Mouse (Mus musculus) hindbrain, postnatal 0 days (tissue): ENCODE results near the gene Rab26. TPM values are rescaled to one million over a fixed set of nuclear protein-coding genes. Genes with fewer than 3 reads are reported as not detected.

Experiments used
- ATAC-seq: fragments of 200-750 bp; cut with Nextera tagmentation; 2 replicates; pipeline ENCODE4 v1.8.0; 2017; ENCODE audit warnings: mild to moderate bottlenecking, moderate TSS enrichment, moderate library complexity
- DNase-seq: peaks from one replicate; pipeline ENCODE4 v3.0.0-alpha.2; 2015; ENCODE audit warnings: low spot score
- H3K27ac ChIP-seq: fragments of 300-500 bp; sonication (generic); 2 replicates; pipeline ENCODE4 v1.5.1; 2014; ENCODE audit warnings: mild to moderate bottlenecking
- H3K27me3 ChIP-seq: fragments of 300-500 bp; sonication (generic); 2 replicates; pipeline ENCODE4 v1.6.1; 2014; ENCODE audit warnings: low read length, mixed read lengths; ENCODE audit not compliant: insufficient read depth
- H3K36me3 ChIP-seq: fragments of 300-500 bp; sonication (generic); 2 replicates; pipeline ENCODE4 v1.6.1; 2014; ENCODE audit warnings: low read length, mixed read lengths; ENCODE audit not compliant: insufficient read depth
- H3K4me1 ChIP-seq: fragments of 300-500 bp; sonication (generic); 2 replicates; pipeline ENCODE4 v1.6.1; 2014; ENCODE audit warnings: antibody characterized with exemption, low read length, mixed read lengths; ENCODE audit not compliant: insufficient read depth
- H3K4me2 ChIP-seq: fragments of 300-500 bp; sonication (generic); 2 replicates; pipeline ENCODE4 v1.6.1; 2014; ENCODE audit warnings: low read depth, mild to moderate bottlenecking, low read length, moderate library complexity, mixed read lengths
- H3K4me3 ChIP-seq: fragments of 300-500 bp; sonication (generic); 2 replicates; pipeline ENCODE4 v1.5.1; 2014; ENCODE audit warnings: low read length
- H3K9ac ChIP-seq: fragments of 300-500 bp; sonication (generic); replicated peaks from 2 replicates; pipeline ENCODE4 v1.6.1; 2014; ENCODE audit warnings: mild to moderate bottlenecking, low read length, moderate library complexity, mixed read lengths
- H3K9me3 ChIP-seq: fragments of 300-500 bp; sonication (generic); 2 replicates; pipeline ENCODE4 v1.6.1; 2016; ENCODE audit warnings: low read length, mixed read lengths
- CTCF ChIP-seq: IDR thresholded peaks from 2 replicates; pipeline ENCODE4 v1.5.1; 2016; ENCODE audit warnings: antibody characterized with exemption, control low read depth, low read depth
- WGBS: fragments of 180-500 bp; shearing (Covaris S2); extraction: QIAGEN DNeasy Blood & Tissue Kit; methylation state at CpG from one replicate; pipeline ENCODE4 v1.1.7; 2014; 5-methylcytosine and 5-hydroxymethylcytosine counted together
- polyA plus RNA-seq: library from polyadenylated mRNA; unstranded; fragments of >200 nt; fragmentation: Nextera tagmentation; extraction: Ambion mirVana; gene quantifications from 2 replicates; pipeline ENCODE4 v1.2.1, GENCODE M21; 2015
- total RNA-seq: library from RNA; depleted of rRNA; stranded (reverse); fragments of >200 nt; gene quantifications from 2 replicates; pipeline ENCODE4 v1.2.3, GENCODE M21; 2014

Rab26 gene
- total and polyA plus RNA-seq, 2 experiments from 2014 or later: 4.0 to 10.6 TPM

DNA sequence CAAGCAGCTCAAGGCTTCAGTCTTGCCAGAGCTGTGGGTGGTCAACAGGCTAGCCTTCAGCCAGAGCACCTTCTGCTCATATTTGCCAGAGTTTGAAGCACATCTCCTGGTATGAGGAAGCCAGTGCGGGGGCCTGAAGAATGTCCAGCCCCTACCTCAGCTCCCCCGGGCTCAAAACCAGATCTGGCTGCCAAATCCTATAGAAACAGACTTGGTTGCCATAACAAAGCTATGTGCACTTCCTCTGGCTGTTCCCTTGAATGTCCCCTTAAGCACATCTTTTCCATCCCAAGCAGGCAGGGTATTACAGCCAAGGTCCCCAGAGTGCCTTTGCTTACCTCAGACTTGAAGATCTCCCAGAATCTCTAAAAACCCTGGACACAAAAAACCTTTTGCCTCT lies 9.3 kb downstream of the Rab26 start:
- Histone ChIP-seq H3K4me2 (no peak overlapping the region), H3K9me3 (no peaks in the 10 kb centered on the region), H3K9ac (0 out of 2 replicates have a peak overlapping the region, but pooled peaks have one; percentile 24), H3K36me3 (0 out of 2 replicates have a peak, but pooled peaks cover 4% of the 10 kb centered on the region), H3K27me3 (no peaks in the 10 kb centered on the region), H3K27ac (no peak overlapping the region), H3K4me3 (no peak overlapping the region), H3K4me1 (peaks cover 12% of the 10 kb centered on the region)
- 68% methylated on average over 2 of the region's 2 CpGs for WGBS
- no peak for TF ChIP-seq CTCF
- ATAC-seq: no peak
- DNase-seq: no peak

DNA sequence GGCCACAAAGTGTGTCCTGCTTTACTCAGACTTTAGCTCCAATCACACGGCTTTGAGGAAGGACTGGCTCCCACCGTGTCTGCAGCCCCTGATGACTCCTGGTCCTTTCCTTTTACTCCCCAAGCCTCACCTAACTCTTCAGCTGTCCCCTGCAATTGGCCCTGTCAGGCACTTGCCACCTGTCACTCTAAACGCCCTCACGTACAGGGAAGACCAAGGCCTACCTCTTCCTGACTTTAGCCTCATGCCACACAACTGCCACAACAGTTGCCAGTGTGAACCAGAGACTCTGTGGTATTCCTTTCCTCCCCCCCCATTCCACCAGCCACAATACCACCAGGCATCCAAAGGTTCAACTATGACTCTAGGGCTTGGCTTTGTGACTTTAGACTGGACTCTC lies 13.6 kb downstream of the Rab26 start:
- WGBS: 90% methylated on average over 4 of the region's 4 CpGs
- H3K4me3 ChIP-seq: no peak overlapping the region
- DNase-seq (no peak), ATAC-seq (no peak)
- TF ChIP-seq CTCF: no peak
- H3K27me3 ChIP-seq: no peaks in the 10 kb centered on the region
- H3K27ac ChIP-seq: no peak overlapping the region
- H3K9me3 ChIP-seq: no peaks in the 10 kb centered on the region
- H3K4me2 ChIP-seq: no peak overlapping the region
- no peaks in the 10 kb centered on the region for H3K4me1 ChIP-seq
- peaks cover 36% of the 10 kb centered on the region for H3K36me3 ChIP-seq
- no peak overlapping the region for H3K9ac ChIP-seq

DNA sequence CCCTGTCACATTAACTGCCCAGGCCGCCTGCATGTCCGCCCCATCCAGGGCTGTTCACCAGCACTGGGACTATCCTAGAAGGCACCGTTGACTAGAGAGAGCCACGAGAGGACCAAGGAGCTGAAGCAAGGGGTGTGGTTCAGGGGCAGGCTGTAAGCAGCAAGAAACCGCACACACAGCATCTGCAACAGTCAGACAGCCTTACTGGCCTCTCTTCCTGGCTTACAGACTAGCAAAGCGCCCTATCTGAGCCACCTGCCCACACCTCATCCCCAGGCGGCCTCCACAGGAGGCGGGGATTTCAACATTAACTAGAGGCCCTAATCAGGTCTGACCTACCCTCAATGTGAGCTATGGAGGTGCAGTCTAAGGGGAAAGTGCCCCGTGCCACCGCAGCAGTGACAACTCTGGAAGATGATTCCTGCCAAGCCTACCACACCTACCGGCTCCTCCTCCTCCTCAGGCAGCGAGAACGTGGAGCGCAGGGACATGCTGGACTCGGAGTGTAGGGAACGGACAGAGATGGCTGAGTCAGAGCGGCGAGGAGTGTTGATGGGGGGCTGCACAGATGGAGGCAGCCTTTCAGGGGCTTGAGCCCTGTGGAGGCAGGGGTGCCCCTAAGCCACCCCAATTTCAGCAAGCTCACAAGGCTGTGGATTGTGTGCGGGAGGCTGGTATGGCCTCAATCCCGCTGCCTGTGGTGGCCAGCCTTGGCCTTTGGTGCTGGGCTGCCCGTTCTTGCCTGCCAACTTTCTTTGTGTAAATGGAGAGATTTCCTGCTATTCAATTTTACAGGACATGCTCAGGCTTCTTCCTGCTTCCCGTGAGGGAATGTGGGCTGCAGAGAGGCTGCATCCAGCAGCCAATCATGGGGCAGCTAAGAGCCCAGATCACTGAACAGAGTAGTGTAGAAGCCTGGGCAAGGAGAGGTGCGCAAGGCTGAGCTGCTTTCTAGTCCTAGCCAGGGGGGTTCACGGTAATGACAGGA lies 19.4 kb downstream of the Rab26 start:
- TF ChIP-seq CTCF: no peak
- H3K9ac ChIP-seq: no peak overlapping the region
- H3K4me2 ChIP-seq: no peak overlapping the region
- peaks cover 70% of the 10 kb centered on the region for H3K36me3 ChIP-seq
- H3K27ac ChIP-seq: 0 out of 2 replicates have a peak overlapping the region, but pooled peaks have one; percentile 15
- H3K4me1 ChIP-seq: no peaks in the 10 kb centered on the region
- H3K9me3 ChIP-seq: no peaks in the 10 kb centered on the region
- no peak overlapping the region for H3K4me3 ChIP-seq
- H3K27me3 ChIP-seq: no peaks in the 10 kb centered on the region
- DNase-seq (no peak), ATAC-seq (no peak)
- WGBS: 88% methylated on average over 24 of the region's 24 CpGs

DNA sequence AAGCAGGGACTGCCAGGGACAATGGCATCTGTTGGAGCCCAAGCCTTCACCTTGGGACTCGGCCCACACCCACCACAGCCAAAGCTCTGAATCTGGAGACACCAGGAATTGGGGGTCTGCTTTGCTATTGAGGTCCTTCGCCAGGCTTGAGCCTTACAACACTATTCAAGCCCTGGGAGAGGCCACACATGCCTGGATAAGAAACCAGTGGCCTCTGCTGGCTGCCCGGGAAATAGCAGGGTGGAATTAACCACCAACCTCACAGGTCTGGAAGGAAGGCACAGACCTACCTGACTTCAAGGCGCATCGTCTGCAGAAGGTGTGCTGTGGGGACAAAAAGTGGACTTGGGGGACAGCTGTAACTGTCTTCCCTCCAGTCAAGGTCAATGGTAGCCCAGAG lies 20.4 kb downstream of the Rab26 start:
- Histone ChIP-seq H3K9ac (no peak overlapping the region), H3K4me3 (no peak overlapping the region), H3K36me3 (peaks cover 73% of the 10 kb centered on the region), H3K4me1 (no peaks in the 10 kb centered on the region), H3K4me2 (no peak overlapping the region), H3K27ac (no peak overlapping the region), H3K9me3 (no peaks in the 10 kb centered on the region), H3K27me3 (no peaks in the 10 kb centered on the region)
- 57% methylated on average over 5 of the region's 5 CpGs for WGBS
- DNase-seq (peak; percentile 78), ATAC-seq (peak; percentile 77)
- TF ChIP-seq CTCF: peak; percentile 85

DNA sequence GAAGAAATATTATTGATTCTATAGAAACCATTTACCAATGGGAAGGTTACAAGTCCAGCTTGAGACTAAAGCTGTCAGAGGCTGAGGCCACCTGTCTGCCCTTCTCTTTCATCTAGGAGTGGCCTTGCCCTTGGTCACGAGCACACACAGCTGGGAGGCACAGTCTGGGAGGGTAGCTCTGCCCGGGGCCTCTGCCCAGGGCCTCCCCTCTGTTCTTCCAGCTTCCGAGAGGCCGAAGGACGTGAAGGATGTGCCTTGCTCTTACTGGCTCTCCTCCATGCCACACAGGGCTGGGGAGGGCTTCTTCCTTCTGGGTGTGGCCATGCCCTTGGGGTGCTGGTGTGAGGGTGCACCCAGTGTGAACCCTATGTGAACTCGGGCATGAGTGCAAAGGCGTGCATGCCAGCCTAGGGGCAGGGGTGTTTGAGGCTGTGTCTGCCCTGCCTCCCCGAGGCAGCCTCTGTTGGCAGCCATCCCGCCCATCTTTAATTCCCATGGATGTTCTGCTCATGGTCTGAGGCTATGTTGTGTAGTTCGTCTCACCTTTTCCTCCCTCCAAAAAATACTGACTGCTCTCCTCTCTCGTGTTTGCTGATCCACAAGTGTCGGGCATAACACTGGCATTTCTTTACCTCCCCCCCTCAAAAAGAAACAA lies 26.1 kb downstream of the Rab26 start:
- TF ChIP-seq CTCF: no peak
- 69% methylated on average over 12 of the region's 12 CpGs for WGBS
- Histone ChIP-seq H3K36me3 (peaks cover 54% of the 10 kb centered on the region), H3K4me3 (no peak overlapping the region), H3K27me3 (no peaks in the 10 kb centered on the region), H3K4me2 (no peak overlapping the region), H3K9ac (no peak overlapping the region), H3K4me1 (0 out of 2 replicates have a peak, but pooled peaks cover 2% of the 10 kb centered on the region), H3K27ac (peak overlapping the region; percentile 12; the same call in 1 of the 2 replicates), H3K9me3 (no peaks in the 10 kb centered on the region)
- no peak for ATAC-seq
- DNase-seq: no peak

DNA sequence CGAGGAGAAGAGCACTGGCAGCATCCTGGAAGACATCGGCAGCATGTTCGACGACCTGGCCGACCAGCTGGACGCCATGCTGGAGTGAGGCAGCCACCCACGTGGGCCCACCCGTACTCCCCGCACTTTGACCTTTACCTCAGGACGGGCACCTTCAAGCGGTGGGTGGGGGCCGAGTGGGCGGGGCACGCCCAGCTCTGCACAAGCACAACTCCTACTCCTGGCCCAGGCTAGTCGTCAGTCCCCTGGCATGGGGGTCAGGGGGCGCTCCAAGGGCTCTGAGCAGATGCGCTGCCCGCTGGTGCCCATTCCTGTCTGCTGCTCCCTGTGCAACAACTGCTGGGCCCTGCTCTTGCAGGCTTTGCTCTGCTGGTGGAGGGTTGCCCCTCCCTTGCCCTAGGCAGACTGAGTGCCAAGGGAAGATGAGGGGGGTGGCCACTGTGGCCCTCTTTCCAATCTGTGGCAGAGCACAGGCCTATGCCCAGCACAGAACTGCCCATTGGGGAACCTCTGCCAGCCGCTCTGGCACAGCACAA lies 26.8 kb downstream of the Rab26 start:
- DNase-seq (no peak), ATAC-seq (peak; percentile 16; the same call in 1 of the 2 replicates)
- TF ChIP-seq CTCF: no peak
- 44% methylated on average over 15 of the region's 19 CpGs for WGBS
- 0 out of 2 replicates have a peak, but pooled peaks cover 2% of the 10 kb centered on the region for H3K4me1 ChIP-seq
- H3K9me3 ChIP-seq: no peaks in the 10 kb centered on the region
- no peaks in the 10 kb centered on the region for H3K27me3 ChIP-seq
- peaks cover 60% of the 10 kb centered on the region for H3K36me3 ChIP-seq
- peak overlapping the region; percentile 67; the same call in 1 of the 2 replicates for H3K27ac ChIP-seq
- no peak overlapping the region for H3K9ac ChIP-seq
- no peak overlapping the region for H3K4me3 ChIP-seq
- H3K4me2 ChIP-seq: no peak overlapping the region
